Mouse (Mus musculus) right cerebral cortex, postnatal 25 days (tissue): ENCODE measurements at regions not wholly inside any gene's neighbourhood (a gene's known extent, or its start where the extent isn't known, plus 50 kb on each side); places are given as distances from the start of the nearest gene placed in this dataset.

Experiments
- DNase-seq: peaks from one replicate; pipeline ENCODE4 v3.0.0; 2022

DNA sequence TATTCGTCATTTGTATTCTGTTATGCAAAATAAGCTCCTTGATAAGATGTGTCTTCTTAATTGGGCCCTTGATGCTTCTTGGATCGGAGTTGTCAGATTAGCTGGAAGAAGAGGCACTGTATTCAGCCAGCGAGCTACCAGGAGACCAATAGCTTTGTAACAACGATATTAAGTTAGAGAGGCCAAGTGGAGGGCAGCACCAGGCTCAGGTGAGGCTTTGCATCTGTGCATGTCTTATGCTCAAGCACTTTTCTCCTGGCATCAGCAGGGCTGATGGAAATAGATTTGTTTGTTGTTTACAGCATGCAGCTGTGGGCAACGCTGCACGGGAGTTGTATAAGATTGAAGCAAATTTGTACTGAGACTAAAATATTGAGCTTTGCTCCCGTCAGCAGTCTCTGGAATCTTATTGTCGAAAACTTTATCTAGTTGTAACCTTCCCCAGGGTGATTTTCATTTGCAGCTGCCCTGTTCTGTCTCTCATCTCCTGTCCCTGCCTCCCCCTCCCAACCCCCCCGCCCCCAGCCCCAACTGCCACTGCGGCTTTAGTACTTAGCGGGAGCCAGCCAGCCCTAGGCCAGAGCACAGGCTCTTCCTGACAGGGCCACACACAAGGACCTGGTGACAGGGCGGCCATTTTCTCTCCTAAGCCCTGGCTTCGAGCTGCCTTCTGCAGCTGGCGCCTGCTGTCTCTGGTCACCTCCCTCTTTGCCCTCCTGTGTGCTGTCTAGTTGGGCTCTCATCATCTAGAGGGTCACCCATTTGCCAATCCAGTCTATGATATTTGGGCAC lies 247.3 kb downstream of the Tshz3 start:
- no peak for DNase-seq

DNA sequence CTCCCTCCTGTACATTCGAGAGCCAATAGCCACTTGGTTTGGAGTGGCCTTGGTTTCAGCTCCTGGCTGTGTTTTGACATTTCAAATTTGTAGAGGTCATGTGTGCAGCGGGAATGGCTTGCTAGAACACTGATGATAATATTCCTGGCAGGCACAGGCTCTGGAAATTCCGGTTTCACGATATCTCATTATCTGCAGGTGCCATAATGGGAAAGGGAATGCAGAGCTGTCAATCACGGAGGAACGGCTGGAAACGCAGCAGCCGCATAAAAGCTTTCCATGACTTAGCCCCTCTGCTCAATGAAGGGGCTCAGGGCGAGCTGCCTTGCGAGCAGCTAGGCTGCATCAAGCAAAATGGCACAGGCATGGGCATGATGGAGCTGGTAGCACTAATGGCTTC lies 251.6 kb downstream of the Tshz3 start:
- DNase-seq: no peak

GRCm38 (mm10) chr7:36955376-36955775 lies 257.5 kb downstream of the Tshz3 start:
- no peak for DNase-seq

GRCm38 (mm10) chr7:36958255-36958654 lies 260.3 kb downstream of the Tshz3 start:
- no peak for DNase-seq

DNA sequence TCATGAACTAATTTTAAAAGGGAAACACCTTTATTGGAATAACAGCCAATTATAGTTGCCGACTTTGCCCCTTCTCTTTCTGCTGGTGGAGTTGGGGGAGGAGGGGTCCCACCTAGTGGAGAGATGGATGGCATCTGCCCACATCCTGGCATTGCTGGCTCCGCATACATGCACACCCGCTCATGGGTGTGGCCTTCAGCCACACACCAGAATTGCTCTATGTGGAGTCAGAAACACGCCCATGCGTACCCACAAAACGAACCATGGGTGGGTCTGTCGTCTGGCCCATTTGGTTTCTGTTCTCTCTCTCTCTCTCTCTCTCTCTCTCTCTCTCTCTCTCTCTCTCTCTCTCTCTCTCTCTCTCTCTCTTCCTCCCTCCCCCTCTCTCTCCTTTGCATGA lies 273.9 kb downstream of the Tshz3 start:
- DNase-seq: no peak

- no peak for DNase-seq
Observed at GRCm38 (mm10) chr7:36973654-36974320, 275.9 kb downstream of the Tshz3 start.

GRCm38 (mm10) chr7:36974573-36974972 lies 276.7 kb downstream of the Tshz3 start:
- no peak for DNase-seq

GRCm38 (mm10) chr7:36975475-36975874 lies 277.6 kb downstream of the Tshz3 start:
- no peak for DNase-seq

- no peak for DNase-seq
Observed at GRCm38 (mm10) chr7:36977819-36978218, 279.9 kb downstream of the Tshz3 start.

DNA sequence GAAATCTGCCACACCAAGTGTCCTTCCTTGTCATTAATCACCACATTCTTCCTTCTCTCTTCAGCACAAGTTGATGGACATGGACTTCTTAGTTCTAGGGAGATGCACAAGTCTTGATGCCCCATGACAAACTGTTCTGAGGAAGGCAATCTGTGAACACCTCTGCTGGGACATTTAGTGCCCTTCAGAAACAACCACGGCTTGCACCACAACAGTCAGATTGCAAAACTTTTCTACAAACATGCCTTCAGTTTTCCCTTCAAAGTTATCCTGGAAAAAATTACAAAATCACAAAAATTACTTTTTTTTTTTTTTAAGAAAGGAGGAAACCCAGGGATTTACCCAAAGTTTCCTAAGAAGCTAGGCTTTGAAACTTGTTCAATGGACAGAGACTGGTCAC lies 291.5 kb downstream of the Tshz3 start:
- no peak for DNase-seq

DNA sequence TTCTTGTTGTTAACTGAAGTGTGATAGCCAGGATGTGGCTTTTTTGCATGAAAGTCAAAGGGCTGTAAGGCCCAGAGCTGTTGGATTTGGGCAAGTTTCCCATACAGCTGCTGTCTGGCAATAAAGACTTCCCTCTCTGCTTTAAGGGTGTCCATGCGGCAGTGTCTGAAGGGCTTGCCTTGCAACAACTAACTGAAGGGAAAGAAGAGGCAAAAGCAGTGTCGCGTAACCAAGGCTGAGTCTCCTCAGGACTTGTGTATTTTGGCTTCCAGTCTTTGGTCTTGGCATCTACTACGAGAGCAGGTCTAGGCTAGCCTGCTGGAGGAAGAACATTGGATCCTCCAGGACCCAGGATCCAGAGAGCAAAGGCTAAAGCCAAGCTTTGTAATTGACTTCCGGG lies 306.7 kb downstream of the Tshz3 start:
- no peak for DNase-seq

DNA sequence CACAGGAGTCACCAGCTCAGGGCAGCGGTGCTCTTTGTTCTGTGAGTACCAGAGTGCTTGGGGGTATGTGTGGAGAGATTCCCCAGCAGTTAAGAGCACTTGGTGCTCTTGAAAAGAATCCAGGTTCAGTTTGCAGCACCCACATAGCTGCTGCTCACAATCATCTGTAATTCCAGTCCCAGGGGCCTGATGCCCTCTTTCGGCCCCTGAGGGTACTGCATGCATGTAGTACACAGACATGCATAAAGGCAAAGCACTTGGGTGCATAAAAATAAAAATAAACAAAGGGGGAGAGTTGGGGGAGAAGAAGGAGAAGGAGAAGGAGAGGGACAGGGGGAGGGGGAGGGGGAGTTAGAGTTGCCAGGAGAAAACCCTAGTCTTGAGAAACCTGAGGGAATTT lies 307.8 kb downstream of the Tshz3 start:
- DNase-seq: no peak

GRCm38 (mm10) chr7:37006921-37007320 lies 309.0 kb downstream of the Tshz3 start:
- no peak for DNase-seq

GRCm38 (mm10) chr7:37011180-37011754 lies 313.3 kb downstream of the Tshz3 start:
- no peak for DNase-seq

DNA sequence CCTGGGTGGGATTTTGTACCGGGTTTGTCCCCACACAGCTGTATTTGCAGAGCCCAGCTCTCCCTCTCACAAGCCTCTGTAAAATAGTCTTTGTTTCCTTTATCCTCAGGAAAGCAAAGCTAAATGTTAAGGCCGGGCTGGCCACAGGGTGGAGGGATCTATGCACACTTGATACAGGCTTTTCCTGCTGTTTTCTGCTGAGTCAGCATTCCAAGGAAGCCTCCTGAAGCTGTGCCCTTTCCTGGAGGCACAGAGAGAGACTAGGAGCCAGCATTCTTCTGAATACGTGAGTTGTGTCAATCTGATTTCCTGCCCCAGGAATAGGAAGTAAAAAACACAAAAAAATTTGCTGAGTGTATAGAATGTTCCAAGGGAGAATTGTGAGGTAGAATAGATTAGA lies 322.2 kb downstream of the Tshz3 start:
- no peak for DNase-seq

GRCm38 (mm10) chr7:37024501-37025025 lies 326.6 kb downstream of the Tshz3 start:
- peak; percentile 44 for DNase-seq

GRCm38 (mm10) chr7:37064582-37065458 lies 366.9 kb downstream of the Tshz3 start:
- no peak for DNase-seq

DNA sequence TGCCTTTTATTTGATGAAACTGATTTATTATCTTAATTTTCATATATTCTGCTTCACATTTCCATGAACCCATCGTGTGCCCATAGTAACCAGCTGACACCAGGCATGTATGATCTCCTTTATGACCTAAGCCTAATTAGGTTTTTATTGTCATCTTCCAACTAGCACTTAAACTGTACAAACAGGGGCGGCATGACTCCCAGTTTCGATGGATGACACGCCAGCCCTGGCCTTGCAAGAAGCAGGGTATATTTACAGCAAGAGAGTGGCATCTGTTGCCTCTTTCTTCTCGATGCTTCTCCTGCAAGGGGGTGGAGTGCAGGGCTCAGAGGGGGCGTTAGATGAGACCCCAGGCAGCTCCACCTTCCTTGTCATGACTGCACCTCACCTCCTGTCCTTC lies 379.8 kb downstream of the Tshz3 start:
- DNase-seq: no peak

DNA sequence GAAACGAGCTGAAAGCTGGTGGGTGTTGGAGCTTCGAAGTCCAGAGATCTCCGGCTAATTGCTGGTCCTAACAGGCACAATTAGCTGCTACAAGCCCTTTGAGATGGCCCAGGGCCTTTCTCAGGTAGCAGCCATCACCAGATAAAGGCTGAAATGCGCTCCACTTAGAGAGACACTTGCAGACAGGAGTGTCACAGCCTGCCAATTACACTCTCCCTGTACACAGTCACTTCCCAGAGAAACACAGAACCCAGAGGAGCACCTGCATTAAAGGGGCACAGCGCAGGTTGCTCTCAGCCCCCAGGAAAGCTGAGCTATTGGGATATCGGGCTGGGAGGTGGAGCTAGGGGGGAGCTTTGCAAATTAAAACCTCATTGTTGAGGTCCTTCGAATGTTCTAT lies 380.2 kb downstream of the Tshz3 start:
- no peak for DNase-seq

DNA sequence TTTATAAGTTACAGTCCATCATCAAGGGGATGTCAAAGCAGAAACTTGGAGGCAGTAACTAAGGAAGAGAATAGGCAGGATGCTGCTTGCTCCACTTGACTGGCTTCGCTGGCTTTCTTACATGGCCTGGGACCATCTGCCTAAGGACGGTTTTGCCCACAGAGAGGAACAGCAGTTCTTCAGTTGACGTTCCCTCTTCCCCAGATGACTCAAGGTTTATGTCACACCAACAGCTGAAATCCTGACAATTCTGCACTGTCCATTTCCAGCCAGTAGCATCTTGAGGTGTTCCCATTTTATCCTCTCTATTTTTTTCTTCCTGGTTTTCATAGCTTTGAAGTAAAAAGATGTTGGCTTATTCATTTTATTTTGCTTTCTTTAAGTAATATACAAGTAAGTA lies 391.8 kb downstream of the Tshz3 start:
- no peak for DNase-seq

GRCm38 (mm10) chr7:37092572-37092971 lies 394.7 kb downstream of the Tshz3 start:
- no peak for DNase-seq

GRCm38 (mm10) chr7:37093721-37094120 lies 395.8 kb downstream of the Tshz3 start:
- no peak for DNase-seq

GRCm38 (mm10) chr7:37095839-37096238 lies 397.9 kb downstream of the Tshz3 start:
- no peak for DNase-seq
